Mouse (Mus musculus) urinary bladder, postnatal 10 days (tissue): ENCODE results near the gene Pck1.
"Not testable (repeated sequence)": the region's sequence is repeated elsewhere in the genome, so short reads cannot be mapped to it uniquely, and the experiment has no call there.

Source experiments
- DNase-seq: peaks from one replicate; pipeline ENCODE4 v3.0.0; 2022; ENCODE audit warnings: low spot score

Pck1 gene

DNA sequence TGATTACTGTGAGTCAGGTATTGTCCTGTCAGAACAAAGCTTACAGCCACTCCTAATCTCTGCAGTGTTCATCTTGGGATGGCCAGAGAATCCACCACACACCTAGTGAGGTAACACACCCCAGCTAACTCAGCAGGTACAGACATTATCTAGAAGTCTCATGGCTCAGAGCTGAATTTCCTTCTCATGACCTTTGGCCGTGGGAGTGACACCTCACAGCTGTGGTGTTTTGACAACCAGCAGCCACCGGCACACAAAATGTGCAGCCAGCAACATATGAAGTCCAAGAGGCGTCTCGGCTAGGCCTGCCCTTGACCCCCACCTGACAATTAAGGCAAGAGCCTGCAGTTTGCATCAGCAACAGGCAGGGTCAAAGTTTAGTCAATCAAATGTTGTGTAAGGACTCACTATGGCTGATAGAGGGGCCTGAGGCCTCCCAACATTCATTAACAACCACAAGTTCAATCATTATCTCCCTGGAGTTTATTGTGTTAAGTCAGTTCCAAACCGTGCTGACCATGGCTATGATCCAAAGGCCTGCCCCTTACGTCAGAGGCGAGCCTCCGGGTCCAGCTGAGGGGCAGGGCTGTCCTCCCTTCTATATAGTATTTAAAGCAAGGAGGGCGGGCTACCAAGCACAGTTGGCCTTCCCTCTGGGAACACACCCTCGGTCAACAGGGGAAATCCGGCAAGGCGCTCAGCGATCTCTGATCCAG is at the start of gene Pck1:
Gene Pck1 (plus strand): TSS at position 613 of the 716 bp plus-strand sequence.
- DNase-seq: no peak

DNA sequence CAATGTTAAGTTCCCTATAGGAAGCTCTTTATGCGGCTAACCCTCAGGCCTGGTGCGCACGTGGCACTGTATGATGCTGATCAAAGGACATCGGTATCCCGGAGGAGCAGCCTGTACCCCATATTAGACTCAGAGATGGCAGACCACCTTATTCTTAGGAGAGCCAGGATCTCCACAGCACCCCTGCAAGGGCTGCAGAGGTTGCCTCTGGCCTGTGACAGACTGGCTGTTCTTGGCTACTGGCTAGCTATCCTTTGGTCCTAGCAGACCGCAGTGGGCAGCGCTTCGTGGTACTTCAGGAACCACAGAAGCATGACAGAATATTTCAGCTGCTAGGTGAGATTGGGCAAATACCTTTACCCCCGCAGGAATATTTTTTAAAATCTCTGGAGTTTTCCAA is 46.4 kb upstream of the Pck1 start:
- DNase-seq: no peak

DNA sequence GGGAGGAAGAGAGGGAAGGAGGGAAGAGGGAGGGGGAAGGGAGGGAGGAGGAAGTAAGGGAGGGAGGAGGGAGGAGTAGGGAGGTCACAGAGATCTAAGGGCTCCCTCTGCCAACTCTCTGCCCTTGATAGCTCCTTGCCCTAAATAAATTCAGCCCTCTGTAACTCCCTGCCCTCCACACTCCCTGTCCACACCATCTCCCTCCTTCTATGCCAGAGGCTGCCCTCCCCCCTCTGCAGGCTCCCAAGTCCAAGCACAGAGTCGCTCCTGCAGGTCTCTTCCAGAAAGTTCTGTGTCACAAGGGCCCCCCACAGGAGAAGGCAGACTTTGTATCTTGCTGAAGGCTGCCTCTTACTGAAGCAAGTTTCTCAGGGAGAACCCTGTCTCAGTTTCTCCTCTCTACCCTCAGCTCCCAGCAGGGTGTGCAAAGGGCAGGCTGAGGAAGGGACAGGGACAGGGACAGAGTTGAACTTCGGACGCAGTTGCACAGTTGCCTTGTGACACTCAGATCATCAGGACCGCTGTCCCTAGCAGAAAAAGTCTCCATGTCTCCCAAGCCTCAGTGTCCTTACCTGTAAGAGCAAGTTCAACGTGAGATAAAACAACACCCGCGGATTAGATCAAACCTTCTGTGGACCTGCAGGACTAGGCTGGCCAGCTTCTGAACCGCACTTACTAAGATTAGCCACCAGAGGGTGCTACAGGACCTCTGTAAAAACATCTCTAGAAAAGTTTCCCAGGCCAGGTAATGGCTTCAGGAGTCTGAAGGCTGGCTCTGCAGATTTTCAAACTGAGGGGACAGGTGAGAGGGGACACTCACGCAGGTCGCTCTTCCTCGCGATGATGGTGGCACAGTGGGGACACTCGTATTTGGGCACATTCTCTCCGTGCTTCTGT is 45.7 kb upstream of the Pck1 start:
- DNase-seq: no peak

DNA sequence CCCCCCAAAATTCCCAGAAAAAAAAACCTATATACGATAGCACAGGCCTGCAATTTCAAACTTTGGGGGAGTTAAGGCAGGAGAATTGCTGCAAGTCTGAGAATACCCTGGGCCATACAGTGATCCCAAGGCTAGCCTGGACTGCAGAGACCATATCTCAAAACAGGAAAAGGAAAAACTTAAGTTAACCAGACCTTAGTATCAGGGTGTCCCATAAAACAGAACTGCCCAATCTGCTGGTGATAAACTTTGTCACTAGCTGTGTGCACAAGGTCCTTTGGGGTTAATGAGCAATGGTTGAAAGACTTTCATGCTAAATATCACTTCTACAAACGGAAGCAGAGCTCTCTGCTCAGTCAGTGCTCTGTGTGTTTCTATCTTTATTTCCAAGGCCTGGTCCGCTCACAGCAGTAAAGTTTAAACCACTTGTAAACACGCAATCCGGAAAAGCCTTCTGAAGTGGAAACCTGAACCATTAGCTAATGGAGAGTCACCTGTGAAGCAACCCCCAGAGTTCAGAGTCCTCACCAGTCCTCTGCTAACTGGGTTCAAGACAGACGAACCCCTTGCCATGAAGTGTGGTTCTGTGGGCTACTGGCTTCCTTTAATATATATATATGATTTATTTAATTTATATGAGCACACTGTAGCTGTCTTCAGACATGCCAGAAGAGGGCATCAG is 44.2 kb upstream of the Pck1 start:
- DNase-seq: no peak

DNA sequence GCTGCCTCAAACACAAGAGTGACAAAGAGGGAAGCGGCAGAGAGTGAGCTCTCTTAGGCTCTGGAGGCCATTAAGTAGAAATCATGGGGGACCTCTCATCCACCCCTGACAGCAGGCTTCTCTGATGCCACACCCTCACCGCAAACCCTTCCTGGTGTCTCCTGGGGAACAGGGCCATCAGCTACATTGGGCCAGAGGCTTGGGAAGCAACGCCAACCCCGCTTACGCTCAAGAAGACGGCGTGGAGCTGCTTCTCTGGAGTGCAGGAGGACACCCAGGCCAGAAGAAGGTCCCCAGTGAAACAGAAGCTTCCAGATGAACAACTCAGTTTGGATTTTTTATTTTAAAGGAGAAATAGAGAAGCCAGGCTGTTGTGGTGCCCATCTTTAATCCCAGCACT is 43.3 kb upstream of the Pck1 start:
- DNase-seq: no peak

DNA sequence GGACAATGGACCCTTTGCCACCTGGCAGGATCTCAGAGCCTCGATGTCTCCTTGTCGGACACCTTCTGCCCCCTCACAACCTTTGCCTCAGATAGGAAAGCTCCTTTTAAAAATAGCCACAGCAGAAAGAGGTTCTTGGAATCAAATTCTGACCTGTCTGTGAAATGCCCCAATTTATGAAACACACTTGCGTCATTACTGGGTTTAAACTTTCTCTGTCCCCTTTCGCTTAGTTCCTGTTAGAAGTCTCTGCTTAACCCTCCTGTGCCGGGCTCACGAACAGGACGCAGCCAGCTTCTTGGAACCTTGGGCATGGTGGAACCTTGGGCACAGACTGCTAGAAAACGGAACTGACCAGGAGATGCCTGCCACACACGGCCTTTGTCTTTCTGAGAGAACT is 42.3 kb upstream of the Pck1 start:
- no peak for DNase-seq

DNA sequence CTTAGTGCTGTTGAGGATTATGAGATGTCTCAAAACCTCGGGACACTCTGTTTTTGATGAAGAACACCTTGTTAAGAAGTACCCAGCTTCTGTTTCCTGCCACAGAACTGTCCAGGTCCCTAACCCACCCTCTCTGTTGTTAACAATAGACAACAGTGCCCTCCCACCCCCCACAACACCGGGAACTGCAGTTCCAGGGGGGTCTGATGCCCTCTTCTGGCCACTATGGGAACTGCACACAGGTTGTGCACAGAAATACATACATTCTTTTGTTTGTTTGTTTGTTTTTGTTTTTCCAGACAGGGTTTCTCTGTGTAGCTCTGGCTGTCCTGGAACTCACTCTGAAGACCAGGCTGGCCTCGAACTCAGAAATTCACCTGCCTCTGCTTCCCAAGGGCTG is 39.1 kb upstream of the Pck1 start:
- DNase-seq: not testable (repeated sequence)

DNA sequence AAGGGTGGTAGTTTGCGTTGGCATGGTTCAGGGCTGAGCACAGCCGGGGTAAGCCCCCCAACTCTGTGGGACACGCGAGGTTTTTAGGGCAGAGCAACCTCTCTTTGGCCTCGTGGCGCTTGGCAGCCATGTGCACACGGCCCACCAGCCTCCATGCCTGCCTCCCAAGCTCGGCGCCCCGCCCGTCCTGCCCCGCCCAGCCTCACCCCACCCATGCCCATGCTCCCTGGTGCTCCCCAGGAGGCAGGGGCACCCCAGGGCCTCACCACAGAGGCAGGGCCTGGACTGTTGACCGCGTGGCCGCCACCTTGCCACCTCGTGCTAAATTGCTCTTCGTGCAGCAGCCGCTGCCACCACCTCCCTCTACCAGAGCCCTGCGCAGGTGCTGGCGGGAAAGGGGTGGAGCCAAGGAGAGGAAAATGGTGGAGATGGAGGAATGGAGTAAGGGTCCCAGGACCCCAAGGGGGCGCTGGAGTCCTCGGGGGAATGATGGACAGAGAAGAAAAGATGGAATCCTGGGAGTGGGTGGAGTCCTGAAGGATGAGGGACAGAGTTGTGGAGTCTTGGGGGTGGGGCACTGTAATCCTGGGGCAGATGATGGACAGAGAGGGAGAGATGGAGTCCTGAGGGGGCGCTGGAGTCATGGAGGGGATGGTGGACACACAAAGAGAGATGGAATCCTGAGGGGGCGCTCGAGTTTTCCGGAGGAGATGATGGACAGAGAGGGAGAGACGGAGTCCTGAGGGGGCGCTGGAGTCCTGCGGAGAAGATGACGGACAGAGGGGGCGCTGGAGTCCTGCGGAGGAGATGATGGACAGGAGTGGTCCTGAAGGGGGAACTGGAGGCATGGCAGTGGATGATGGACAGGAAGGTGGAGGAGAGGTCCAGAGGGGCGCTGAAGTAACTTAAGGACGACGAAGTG is 33.6 kb upstream of the Pck1 start, which contains the start of gene Ctcfl:
Gene Ctcfl (minus strand): TSS at position 503 of the 922 bp plus-strand sequence.
- no peak for DNase-seq

DNA sequence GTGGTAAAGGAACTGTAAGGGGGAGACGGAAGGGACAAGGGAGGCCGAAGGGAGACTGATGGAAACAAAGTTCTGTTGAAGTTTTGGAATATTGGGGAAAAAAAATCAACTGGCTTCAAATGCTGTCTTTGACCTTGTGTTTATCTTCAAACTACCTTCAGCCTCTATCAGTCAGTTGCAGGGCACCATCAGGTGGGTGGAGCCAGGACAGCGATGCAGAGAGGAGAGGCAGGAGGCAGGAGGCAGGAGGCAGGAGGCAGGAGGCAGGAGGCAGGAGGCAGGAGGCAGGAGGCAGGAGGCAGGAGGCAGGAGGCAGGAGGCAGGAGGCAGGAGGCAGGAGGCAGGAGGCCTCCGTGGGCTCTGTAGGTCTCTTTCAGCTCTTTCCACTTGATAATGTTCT is 32.7 kb upstream of the Pck1 start:
- not testable (repeated sequence) for DNase-seq

DNA sequence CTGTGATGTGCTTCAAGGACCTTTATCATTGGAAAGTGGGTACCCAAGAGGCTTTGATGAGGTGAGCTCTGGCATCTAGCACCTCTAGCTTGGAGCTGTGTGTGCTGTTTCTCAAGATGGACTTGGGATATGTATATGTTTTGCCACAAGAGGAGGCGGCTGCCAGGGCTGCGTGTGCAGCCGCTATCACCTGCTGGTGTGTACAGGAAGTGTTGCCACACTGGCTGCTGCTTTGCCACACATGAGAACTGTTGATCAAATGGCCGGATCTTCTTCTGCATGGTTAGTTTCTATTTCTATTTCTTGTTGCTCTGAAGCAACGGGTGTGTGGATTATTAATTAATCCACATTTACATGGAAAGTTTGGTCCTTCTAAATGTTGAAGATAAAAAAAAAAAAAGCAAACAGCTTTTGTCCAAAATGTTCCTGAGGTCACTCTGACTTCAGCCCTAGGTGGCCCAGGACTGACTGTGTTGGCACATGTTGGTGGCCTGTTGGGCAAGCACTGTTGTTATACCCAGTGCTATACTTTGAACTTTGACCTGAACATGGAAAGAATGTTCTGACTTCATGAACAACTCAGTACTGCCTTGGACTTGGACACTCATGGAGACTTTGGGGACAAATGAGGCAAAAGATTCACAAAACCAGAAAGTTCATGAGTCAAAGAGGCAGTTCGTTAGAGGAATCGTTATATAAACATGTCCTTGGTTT is 28.7 kb upstream of the Pck1 start:
- no peak for DNase-seq

DNA sequence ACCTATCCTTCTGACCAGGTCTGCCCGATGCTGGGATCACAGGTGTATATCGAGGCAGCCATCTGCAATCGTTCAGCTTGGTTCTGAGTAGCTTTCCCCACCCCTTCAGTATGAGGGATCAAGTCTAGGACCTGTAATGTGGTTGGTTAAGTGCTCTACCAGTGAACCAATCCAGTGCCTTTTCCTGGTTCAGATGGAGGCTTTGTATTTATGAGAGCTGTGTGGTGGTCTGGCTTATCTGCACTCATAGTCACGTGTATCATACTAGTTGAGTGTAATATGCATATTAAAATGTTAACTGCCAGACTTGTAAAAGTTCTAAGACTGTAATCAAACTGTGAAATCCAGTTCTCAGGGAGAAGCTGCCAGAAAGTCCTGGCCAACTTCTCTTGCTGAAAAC is 26.5 kb upstream of the Pck1 start:
- DNase-seq: no peak

DNA sequence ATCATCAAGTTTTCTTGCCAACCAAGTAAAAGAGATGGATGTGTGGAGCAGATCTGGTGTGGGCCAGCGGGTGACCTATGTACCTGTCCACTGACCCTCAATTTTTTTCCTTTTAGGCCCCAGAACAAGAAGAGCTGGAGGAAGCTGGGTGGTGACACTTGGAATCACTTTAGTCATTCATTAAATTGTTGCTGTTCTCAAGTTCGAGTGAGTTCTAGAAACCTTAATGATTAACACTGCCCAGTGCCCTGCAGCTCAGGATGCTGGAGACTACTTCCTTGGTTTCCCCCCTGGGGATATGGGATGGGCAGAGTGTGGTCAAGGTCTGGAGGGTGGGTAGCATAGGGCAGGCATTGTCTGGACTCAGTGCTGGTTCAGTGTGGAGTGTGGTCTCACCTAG is 23.7 kb upstream of the Pck1 start:
- DNase-seq: no peak

DNA sequence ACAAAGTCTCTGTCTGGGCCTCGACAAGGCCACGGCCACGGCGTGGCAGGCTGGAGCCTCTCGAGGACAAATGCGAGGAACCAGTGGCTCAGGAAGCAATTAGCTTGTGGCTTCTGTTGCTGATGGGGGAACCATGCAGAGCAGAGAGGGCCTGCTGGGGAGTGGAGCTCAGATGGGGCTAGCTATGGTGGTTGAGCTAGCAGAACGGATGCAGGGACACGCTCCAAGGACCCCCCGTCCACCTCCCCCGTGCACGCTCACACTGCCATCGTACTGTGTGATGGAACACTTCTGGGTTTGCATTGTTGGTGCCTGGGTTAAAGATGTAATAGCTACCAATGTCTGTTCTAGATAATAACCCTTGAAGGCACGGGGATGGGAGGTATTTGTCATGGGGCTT is 20.6 kb upstream of the Pck1 start:
- DNase-seq: no peak

DNA sequence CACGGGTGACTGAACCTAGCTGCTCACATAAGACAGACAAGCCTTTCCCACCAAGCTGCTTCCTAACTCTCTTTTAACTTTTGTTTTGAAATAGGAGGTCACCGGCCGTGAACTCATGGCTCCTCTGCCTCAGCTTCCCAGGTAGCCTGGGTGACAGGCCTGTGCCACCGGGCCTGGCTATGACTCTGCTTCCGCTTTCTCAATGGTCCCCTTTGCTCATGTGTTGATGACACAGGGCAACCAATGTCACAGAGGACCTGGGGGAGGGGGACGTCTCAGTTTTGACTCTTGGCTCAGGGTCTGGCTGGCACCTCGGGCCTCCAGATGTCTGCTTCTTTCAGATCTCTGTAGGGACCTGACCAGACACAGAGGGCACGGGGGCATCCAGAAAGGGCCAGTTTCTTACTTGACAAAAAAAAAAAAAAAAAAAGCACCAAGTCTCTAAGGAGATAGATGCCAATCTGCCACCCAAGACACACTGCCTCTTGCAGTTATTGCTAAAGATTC is 20.0 kb upstream of the Pck1 start:
- no peak for DNase-seq

DNA sequence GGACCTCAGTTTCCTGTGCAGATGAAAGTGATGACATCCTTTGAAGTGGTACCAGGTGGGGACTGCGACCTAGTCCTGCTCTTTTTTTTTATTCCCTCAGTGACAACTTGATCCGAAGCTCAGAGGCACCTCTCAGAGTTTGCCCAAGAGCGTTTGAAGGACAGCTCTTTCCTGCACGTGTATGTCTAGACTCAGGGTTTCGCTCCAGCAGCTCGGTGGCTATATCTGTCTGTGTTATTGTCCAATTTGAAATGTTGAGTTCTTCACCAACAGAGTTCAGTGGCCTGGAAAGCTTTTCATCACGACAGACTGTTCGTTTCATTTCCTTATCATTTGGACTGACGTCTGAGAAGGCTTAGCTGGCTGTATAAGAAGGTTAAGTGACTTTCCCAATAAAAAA is 18.2 kb upstream of the Pck1 start:
- no peak for DNase-seq

DNA sequence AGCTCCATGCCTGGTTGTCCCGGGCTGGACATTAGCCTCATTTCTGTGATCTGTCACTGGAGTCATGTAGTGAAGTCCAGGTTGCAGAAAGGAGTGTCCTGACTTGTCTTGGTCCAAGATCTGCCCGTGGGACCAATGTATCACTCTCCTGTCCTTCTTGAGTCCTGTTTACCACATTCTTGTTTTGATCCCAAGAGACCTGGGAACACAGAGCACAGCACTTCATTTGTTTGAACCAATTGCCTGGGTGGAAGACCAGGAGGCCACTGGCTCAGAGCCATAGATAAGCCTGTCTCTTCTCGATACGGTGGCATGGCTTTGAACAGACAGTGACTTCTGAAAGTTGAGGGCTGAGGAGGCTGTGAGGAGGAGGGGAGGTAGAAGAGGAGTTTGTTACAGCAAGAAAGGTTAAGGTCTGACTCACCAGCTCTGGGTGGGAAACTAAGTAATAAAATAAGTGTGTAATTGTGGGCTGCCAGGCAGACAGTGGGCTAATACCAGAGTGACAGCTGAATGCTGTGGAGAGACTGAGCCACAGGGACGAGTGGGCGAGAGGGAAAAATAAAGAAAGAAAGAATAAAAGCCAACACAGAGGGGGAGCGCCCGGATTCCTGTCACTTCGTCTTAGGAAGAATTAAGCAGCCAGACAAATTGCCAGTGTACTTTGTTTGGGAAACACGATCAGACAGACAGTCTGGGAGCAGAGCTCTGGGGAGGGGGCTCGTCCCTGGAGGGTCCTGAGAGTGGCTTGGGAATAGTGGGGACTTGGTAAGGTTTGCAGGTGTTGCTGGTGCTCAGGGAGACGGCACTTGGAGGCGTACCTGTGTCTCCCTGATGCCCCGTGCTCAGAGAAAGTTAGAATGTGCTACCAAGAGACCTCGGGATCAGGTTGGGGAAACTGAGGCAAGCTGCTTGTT is 14.3 kb upstream of the Pck1 start:
- no peak for DNase-seq

DNA sequence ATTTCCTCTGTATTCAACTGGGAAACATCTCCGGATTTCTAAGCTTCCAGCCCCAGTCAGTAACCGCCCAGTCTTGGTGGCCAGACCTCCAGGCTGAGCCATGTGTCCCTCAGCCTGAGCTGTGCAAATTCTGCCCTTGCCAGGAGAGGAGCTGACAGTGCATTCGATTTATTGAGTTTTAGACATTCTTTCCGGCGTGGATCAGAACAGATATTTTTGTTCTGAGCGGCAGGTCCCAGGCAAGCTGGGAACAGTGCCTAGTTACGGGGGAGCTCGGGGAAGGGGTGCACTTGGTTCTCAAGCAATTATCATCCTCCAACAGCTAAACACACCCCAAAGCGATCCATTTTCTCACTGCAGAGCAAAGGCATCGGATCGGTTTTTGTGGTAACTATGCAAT is 9.2 kb upstream of the Pck1 start:
- no peak for DNase-seq

DNA sequence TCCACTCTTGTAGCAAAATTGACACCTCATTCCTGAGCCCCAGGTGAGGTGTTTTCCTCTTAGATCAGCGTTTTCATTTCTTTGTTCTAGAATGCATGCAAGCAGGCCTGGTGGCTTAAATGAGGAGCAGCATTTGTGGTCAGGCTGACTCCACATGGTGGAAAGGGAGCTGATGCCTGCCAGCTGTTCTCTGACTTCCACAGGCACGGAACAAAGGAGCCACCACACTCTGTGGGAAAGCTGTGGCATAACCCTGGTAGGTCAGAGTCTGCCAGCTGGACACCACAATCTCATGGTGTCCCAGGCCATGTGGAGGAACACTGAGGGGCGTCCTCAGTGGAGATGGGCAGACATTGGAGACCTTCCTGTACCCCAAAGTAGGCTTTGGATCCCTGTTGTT is 7.0 kb upstream of the Pck1 start:
- DNase-seq: no peak

DNA sequence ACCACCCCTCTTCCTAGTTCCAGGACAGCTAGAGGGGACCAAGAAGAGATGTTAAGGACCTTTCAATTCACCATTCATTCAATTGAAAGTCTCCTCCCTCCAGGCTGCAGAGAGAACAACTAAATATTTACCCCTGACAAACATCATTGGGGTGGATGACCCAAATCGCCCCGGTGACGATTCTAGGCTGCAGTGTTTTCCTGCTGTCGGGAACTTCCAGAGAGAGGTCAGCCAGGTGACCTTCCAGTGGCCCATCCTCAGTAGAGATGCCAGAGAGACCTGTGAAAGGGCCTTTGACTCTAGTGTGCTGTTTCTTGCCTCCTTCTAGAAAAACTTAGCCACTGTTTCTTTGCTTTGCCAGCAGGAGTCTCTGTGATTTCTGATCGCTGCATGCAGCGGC is 6.1 kb upstream of the Pck1 start:
- DNase-seq: no peak

DNA sequence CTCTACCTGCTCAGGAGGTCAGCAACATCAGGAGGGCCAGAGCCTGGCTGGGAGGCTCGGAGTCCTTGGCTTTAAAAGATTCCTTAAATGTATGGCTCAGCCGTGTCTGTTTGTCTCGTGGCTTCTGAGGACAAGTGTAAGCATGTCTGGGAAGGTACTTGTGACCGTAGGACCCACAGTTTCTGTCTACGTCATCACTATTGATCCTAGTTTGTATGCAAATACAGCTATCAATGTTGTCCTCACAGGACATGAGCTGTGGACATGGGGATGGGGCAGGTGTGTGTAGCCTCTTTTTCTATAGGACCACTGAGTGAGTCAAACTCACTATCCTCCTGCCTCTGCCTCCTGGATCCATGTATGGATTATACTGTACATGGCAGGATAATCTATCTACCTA is 4.8 kb upstream of the Pck1 start:
- DNase-seq: no peak
